Comparison of ENCODE assay signal across 13 mouse cellular contexts in genomic region chr4:149891172-149891960, GRCm38 (mm10).
DNase-seq lines count a peak whose midpoint lies in the region; ATAC-seq and TF ChIP-seq lines count a peak whose summit lies in the region.
"Had no signal": no experiment of that assay in that cellular context is flagged by ENCODE, and none has a peak within 500 bp of the region (broad histone marks: within the 10 kb centered on the region; RNA-seq: fewer than 3 reads in every experiment).

No protein-coding gene starts in this region.

- no peaks in the 10 kb centered on the region for H3K27me3 ChIP-seq in intestine, embryonic 14.5 days (replicated peaks; ENCODE audit: control insufficient read depth, insufficient read depth, low read length)
- no peaks in the 10 kb centered on the region for H3K27me3 ChIP-seq in intestine, postnatal 0 days (replicated peaks; ENCODE audit: control insufficient read depth, insufficient read depth, low read length)
- no peaks in the 10 kb centered on the region for H3K27me3 ChIP-seq in testis, adult 2 months (ENCODE audit: control insufficient read depth, insufficient read depth, low read length)
- H3K27me3 ChIP-seq in limb, embryonic 12.5 days, result no peaks in the 10 kb centered on the region
- H3K27me3 ChIP-seq: Patski had no signal

- no peak for TF ChIP-seq CTCF in intestine, postnatal 0 days (IDR thresholded peaks at IDR 0.05; ENCODE audit: low read depth)
- no peak for TF ChIP-seq CTCF in testis, adult 2 months (IDR thresholded peaks at IDR 0.05; ENCODE audit: control insufficient read depth, insufficient read depth, insufficient replicate concordance, low read depth, low read length)

- H3K4me2 ChIP-seq in intestine, embryonic 14.5 days (ENCODE audit: low read length), result no peak overlapping the region
- H3K4me2 ChIP-seq in intestine, postnatal 0 days (replicated peaks; ENCODE audit: low read depth), result no peak overlapping the region
- H3K4me2 ChIP-seq in limb, embryonic 12.5 days, result no peak overlapping the region
- H3K4me2 ChIP-seq: liver, embryonic 13.5 days had no signal

- H3K36me3 ChIP-seq in intestine, embryonic 14.5 days (ENCODE audit: control insufficient read depth, insufficient read depth, low read length), result no peaks in the 10 kb centered on the region
- no peaks in the 10 kb centered on the region for H3K36me3 ChIP-seq in intestine, postnatal 0 days (ENCODE audit: control insufficient read depth, insufficient read depth)
- H3K36me3 ChIP-seq in testis, adult 2 months (ENCODE audit: control insufficient read depth, insufficient read depth, low read length), result no peaks in the 10 kb centered on the region
- 0 out of 2 replicates have a peak, but pooled peaks cover 4% of the 10 kb centered on the region for H3K36me3 ChIP-seq in limb, embryonic 12.5 days
- H3K36me3 ChIP-seq: liver, embryonic 13.5 days had no signal

- H3K9me3 ChIP-seq in intestine, embryonic 14.5 days (ENCODE audit: control insufficient read depth, low read length), result no peaks in the 10 kb centered on the region
- H3K9me3 ChIP-seq in intestine, postnatal 0 days (ENCODE audit: control insufficient read depth), result no peaks in the 10 kb centered on the region
- H3K9me3 ChIP-seq in limb, embryonic 12.5 days, result no peaks in the 10 kb centered on the region
- H3K9me3 ChIP-seq: liver, embryonic 13.5 days had no signal

- peak overlapping the region; percentile 91 for H3K27ac ChIP-seq in intestine, embryonic 14.5 days (ENCODE audit: low read depth)
- no peak overlapping the region for H3K27ac ChIP-seq in intestine, postnatal 0 days (ENCODE audit: low read depth, low read length)
- peak overlapping the region; percentile 19; the same call in 1 of the 2 replicates for H3K27ac ChIP-seq in testis, adult 2 months (ENCODE audit: control insufficient read depth, insufficient read depth, low read depth, low read length)
- peak overlapping the region; percentile 98 for H3K27ac ChIP-seq in limb, embryonic 12.5 days

- DNase-seq in intestine, embryonic 14.5 days (ENCODE audit: low spot score), result no peak
- DNase-seq in testis, postnatal 10 days (ENCODE audit: low spot score), result no peak
- DNase-seq in cerebellum, postnatal 4 days (ENCODE audit: low spot score in 2 of 2), result no peak
- DNase-seq in right cerebral cortex, postnatal 14 days, result no peak
- DNase-seq: cerebellum, adult 9-10 months; forebrain, postnatal 0 days; liver, embryonic 13.5 days; right cerebral cortex, adult 18-20 months had no signal

- H3K4me3 ChIP-seq in intestine, embryonic 14.5 days (ENCODE audit: low read depth, low read length), result no peak overlapping the region
- H3K4me3 ChIP-seq in intestine, postnatal 0 days (ENCODE audit: low read depth, low read length), result no peak overlapping the region
- H3K4me3 ChIP-seq in testis, adult 2 months (ENCODE audit: control insufficient read depth, low read depth, low read length), result no peak overlapping the region
- H3K4me3 ChIP-seq in limb, embryonic 12.5 days (replicated peaks), result no peak overlapping the region
- H3K4me3 ChIP-seq: left cerebral cortex, adult 2 months; liver, embryonic 13.5 days had no signal

- ATAC-seq in intestine, embryonic 14.5 days (replicated peaks; ENCODE audit: low FRiP score, low TSS enrichment, low read depth), result no peak
- ATAC-seq in intestine, postnatal 0 days, result no peak
- no peak for ATAC-seq in limb, embryonic 12.5 days (ENCODE audit: insufficient number of reproducible peaks, insufficient read depth, low FRiP score, low TSS enrichment, low read depth)
- ATAC-seq: forebrain, postnatal 0 days; Patski had no signal

- H3K4me1 ChIP-seq in intestine, embryonic 14.5 days (replicated peaks; ENCODE audit: control insufficient read depth, insufficient read depth, low read length), result peaks cover 51% of the 10 kb centered on the region
- peaks cover 36% of the 10 kb centered on the region for H3K4me1 ChIP-seq in intestine, postnatal 0 days (replicated peaks; ENCODE audit: control insufficient read depth, insufficient read depth, low read length)
- H3K4me1 ChIP-seq in testis, adult 2 months (ENCODE audit: control insufficient read depth, insufficient read depth, low read length), result peaks cover 12% of the 10 kb centered on the region
- H3K4me1 ChIP-seq in limb, embryonic 12.5 days (replicated peaks), result peaks cover 95% of the 10 kb centered on the region
- H3K4me1 ChIP-seq: liver, embryonic 13.5 days had no signal

- H3K9ac ChIP-seq in intestine, embryonic 14.5 days (ENCODE audit: low read length), result no peak overlapping the region
- no peak overlapping the region for H3K9ac ChIP-seq in intestine, postnatal 0 days (ENCODE audit: low read depth, low read length)
- H3K9ac ChIP-seq in limb, embryonic 12.5 days (replicated peaks), result no peak overlapping the region
- H3K9ac ChIP-seq: forebrain, postnatal 0 days; liver, embryonic 13.5 days had no signal

- no peak for TF ChIP-seq POLR2A in testis, adult 2 months (IDR thresholded peaks at IDR 0.05; ENCODE audit: control insufficient read depth, low read depth, low read length)

- WGBS in intestine, embryonic 14.5 days, result 88% methylated on average over 5 of the region's 5 CpGs
- 85% methylated on average over 5 of the region's 5 CpGs for WGBS in intestine, postnatal 0 days
- 71% methylated on average over 5 of the region's 5 CpGs for WGBS in limb, embryonic 12.5 days
